Mouse (Mus musculus) CH12.LX (cell line): ENCODE results near the gene Rpgrip1. TPM values are rescaled to one million over a fixed set of nuclear protein-coding genes. Genes with fewer than 3 reads are reported as not detected.
A peak's percentile ranks its signal among the peaks of the same experiment; 100 is the strongest.
"Not testable (repeated sequence)": the region's sequence is repeated elsewhere in the genome, so short reads cannot be mapped to it uniquely, and the experiment has no call there.

Source experiments
- DNase-seq: peaks from one replicate; pipeline ENCODE4 v3.0.0-alpha.2; 2013; ENCODE audit errors: extremely low read depth
- H3K27ac ChIP-seq: 2 replicates; pipeline ENCODE4 v1.5.1; 2012; ENCODE audit warnings: low read depth, mild to moderate bottlenecking, control low read depth, moderate library complexity; ENCODE audit not compliant: insufficient read depth
- H3K27me3 ChIP-seq: replicated peaks from 2 replicates; pipeline ENCODE3; 2012; ENCODE audit warnings: inconsistent platforms
- H3K36me3 ChIP-seq, 2 experiments: replicated peaks in 1 of 2; 2 replicates each; pipeline versions ENCODE3 to v1.6.1; 2012; ENCODE audit warnings: inconsistent platforms in 1 of 2, low read length in 1 of 2, mild to moderate bottlenecking in 1 of 2, mixed read lengths in 1 of 2, moderate library complexity in 1 of 2; ENCODE audit not compliant: control insufficient read depth in 1 of 2, insufficient read depth in 1 of 2
- H3K4me1 ChIP-seq, 2 experiments: 2 replicates each; pipeline ENCODE4 v1.6.1; 2012; ENCODE audit warnings: inconsistent platforms in 1 of 2, moderate library complexity in 1 of 2; ENCODE audit not compliant: insufficient read depth in 2 of 2, control insufficient read depth in 1 of 2
- H3K4me2 ChIP-seq: 2 replicates; pipeline ENCODE4 v1.6.1; 2012; ENCODE audit warnings: low read depth, mild to moderate bottlenecking, control low read depth; ENCODE audit not compliant: poor library complexity, insufficient read depth, severe bottlenecking
- H3K4me3 ChIP-seq, 3 experiments: fragments of 150-350 bp in 1 of 3; sonication (generic) in 1 of 3; replicated peaks in 1 of 3; 2 replicates each; pipeline versions ENCODE3 to v1.5.1; 2011 to 2012; ENCODE audit warnings: low read depth in 2 of 3, low read length in 2 of 3, mild to moderate bottlenecking in 2 of 3, moderate library complexity in 2 of 3, control low read depth in 1 of 3, improper control_type of control experiment in 1 of 3, inconsistent platforms in 1 of 3, mixed read lengths in 1 of 3; ENCODE audit not compliant: poor library complexity in 1 of 3
- H3K79me2 ChIP-seq: replicated peaks from 2 replicates; pipeline ENCODE4 v1.6.1; 2012; ENCODE audit warnings: mild to moderate bottlenecking, moderate library complexity; ENCODE audit not compliant: control insufficient read depth, poor library complexity, insufficient read depth, severe bottlenecking; ENCODE audit errors: extremely low read depth
- H3K9ac ChIP-seq: 2 replicates; pipeline ENCODE4 v1.6.1; 2012; ENCODE audit warnings: low read depth, mild to moderate bottlenecking, control low read depth, moderate library complexity; ENCODE audit not compliant: insufficient read depth
- H3K9me3 ChIP-seq: replicated peaks from 2 replicates; pipeline ENCODE3; 2012; ENCODE audit warnings: low read length, inconsistent platforms, mixed read lengths
- BHLHE40 ChIP-seq: IDR thresholded peaks from 2 replicates; pipeline ENCODE4 v1.6.1; 2011; ENCODE audit warnings: mild to moderate bottlenecking, low read depth, low read length, improper control_type of control experiment
- CHD1 ChIP-seq: IDR thresholded peaks from 2 replicates; pipeline ENCODE4 v1.6.1; 2012; ENCODE audit warnings: low read depth, low read length, improper control_type of control experiment, inconsistent platforms
- E2F4 ChIP-seq: IDR thresholded peaks from 2 replicates; pipeline ENCODE4 v1.6.1; 2011; ENCODE audit warnings: low read depth, low read length, improper control_type of control experiment; ENCODE audit not compliant: insufficient replicate concordance
- EP300 ChIP-seq: IDR thresholded peaks from 2 replicates; pipeline ENCODE4 v1.6.1; 2011; ENCODE audit warnings: low read length, improper control_type of control experiment
- GABPA ChIP-seq: IDR thresholded peaks from 2 replicates; pipeline ENCODE4 v1.6.1; 2012; ENCODE audit warnings: low read depth, low read length, improper control_type of control experiment, inconsistent platforms; ENCODE audit not compliant: insufficient replicate concordance
- JUND ChIP-seq: conservative IDR thresholded peaks from 2 replicates; pipeline ENCODE4 v1.6.1; 2011; ENCODE audit warnings: low read depth, low read length, improper control_type of control experiment
- MAFK ChIP-seq: IDR thresholded peaks from 2 replicates; pipeline ENCODE4 v1.6.1; 2011; ENCODE audit warnings: low read length, improper control_type of control experiment; ENCODE audit not compliant: insufficient replicate concordance
- USF1 ChIP-seq: IDR thresholded peaks from 2 replicates; pipeline ENCODE4 v1.6.1; 2014; ENCODE audit warnings: low read depth, mild to moderate bottlenecking, inconsistent platforms, low read length, improper control_type of control experiment
- ZC3H11A ChIP-seq: IDR thresholded peaks from 2 replicates; pipeline ENCODE4 v1.6.1; 2012; ENCODE audit warnings: low read depth, mild to moderate bottlenecking, inconsistent platforms, low read length, improper control_type of control experiment
- ZMIZ1 ChIP-seq: IDR thresholded peaks from 2 replicates; pipeline ENCODE4 v1.6.1; 2012; ENCODE audit warnings: low read depth, mild to moderate bottlenecking, inconsistent platforms, low read length, improper control_type of control experiment
- dilution Hi-C: fragments of 300-500 bp; cut with MboI; formaldehyde crosslinking; loops from 2 replicates; pipeline ENCODE4 v1.14.3; 2020; ENCODE audit warnings: low sequenced_read_pairs; ENCODE audit not compliant: extremely low pct_unique_long_range_greater_than_20kb, extremely low pct_ligation_motif_present
- in situ Hi-C: fragments of 300-500 bp; cut with MboI; formaldehyde crosslinking; loops from 3 replicates; pipeline ENCODE4 v1.14.3; 2019; ENCODE audit warnings: low sequenced_read_pairs, low pct_ligation_motif_present, low pct_unique_long_range_greater_than_20kb, mixed read lengths
- polyA plus RNA-seq: library from polyadenylated mRNA; unstranded; fragments of >175 nt; gene quantifications from 2 replicates; pipeline ENCODE4 v1.2.1, GENCODE M21; 2012; ENCODE audit warnings: low read depth; ENCODE audit not compliant: insufficient read length
- total RNA-seq, 2 experiments: library from RNA; depleted of rRNA; stranded (reverse); fragments of 300-350 nt in 1 of 2; fragments of >200 nt in 1 of 2; gene quantifications; 2 replicates each; pipeline ENCODE4 v1.2.3; 2012 to 2014

Gene Rpgrip1
- total and polyA plus RNA-seq, 3 experiments, result 7.3 to 41.8 (median 15.0) TPM

DNA sequence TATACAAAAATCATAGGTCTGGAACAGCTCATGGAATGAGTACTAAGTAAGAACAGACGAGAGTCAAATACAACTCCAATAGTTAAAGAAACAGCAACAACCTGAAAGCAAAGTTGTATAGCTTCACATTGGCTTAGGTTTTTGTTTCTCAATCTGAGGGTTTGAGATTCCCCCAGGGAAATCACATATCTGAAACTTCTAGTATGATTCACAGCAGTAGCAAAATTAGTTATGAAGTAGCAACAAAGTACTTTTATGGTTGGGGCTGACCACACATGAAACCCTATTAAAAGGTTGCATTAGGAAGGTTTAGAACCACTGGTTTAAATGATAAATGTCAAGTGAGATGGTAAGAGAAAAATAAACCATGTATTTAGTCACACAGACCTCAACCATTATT, 16.0 kb upstream of the Rpgrip1 start (continued):
- TF ChIP-seq GABPA, result no peak
- TF ChIP-seq E2F4, result no peak
- no peak for TF ChIP-seq USF1
- TF ChIP-seq BHLHE40, result peak; percentile 52; the same call in 1 of the 2 replicates
- TF ChIP-seq ZC3H11A, result no peak
- no peak for TF ChIP-seq ZMIZ1

- dilution Hi-C loops, result not testable (repeated sequence)
Measured at GRCm38 (mm10) chr14:52097191-52097590, 13.3 kb upstream of the Rpgrip1 start.

GRCm38 (mm10) chr14:52098387-52098786, 12.1 kb upstream of the Rpgrip1 start:
- peak; percentile 24; the same call in 1 of the 2 replicates for TF ChIP-seq EP300
- TF ChIP-seq JUND, result peak; percentile 35
- TF ChIP-seq CHD1, result peak; percentile 33; the same call in 1 of the 2 replicates
- H3K27me3 ChIP-seq, dilution Hi-C loops, H3K9me3 ChIP-seq, DNase-seq, in situ Hi-C loops: not testable (repeated sequence)
- peak overlapping the region; percentile 67; the same call in 1 of the 2 replicates for H3K4me2 ChIP-seq
- H3K9ac ChIP-seq, result peak overlapping the region; percentile 63
- H3K4me3 ChIP-seq, result peak overlapping the region in 1 of 3 experiments; percentile 2
- H3K27ac ChIP-seq, result 0 out of 2 replicates have a peak overlapping the region, but pooled peaks have one; percentile 31
- peaks cover 17 to 50% of the 10 kb centered on the region in 2 experiments for H3K36me3 ChIP-seq
- peaks cover 0 to 53% of the 10 kb centered on the region in 2 experiments; a peak in 3 of 4 replicates for H3K4me1 ChIP-seq
- H3K79me2 ChIP-seq, result peaks cover 83% of the 10 kb centered on the region

More at GRCm38 (mm10) chr14:52097191-52097590, 13.3 kb upstream of the Rpgrip1 start:
- Histone ChIP-seq H3K36me3 (peaks cover 21 to 59% of the 10 kb centered on the region in 2 experiments), H3K4me1 (peaks cover 0 to 58% of the 10 kb centered on the region in 2 experiments; a peak in 3 of 4 replicates), H3K79me2 (peaks cover 83% of the 10 kb centered on the region), H3K4me2 (peak overlapping the region; percentile 57; the same call in 1 of the 2 replicates)
- H3K27ac ChIP-seq, H3K9me3 ChIP-seq, H3K27me3 ChIP-seq, H3K9ac ChIP-seq, in situ Hi-C loops, H3K4me3 ChIP-seq, DNase-seq: not testable (repeated sequence)

GRCm38 (mm10) chr14:52099563-52099962, 10.9 kb upstream of the Rpgrip1 start:
- in situ Hi-C loops, result no loop called here
- H3K4me1 ChIP-seq, result peaks cover 0 to 46% of the 10 kb centered on the region in 2 experiments; a peak in 3 of 4 replicates
- peaks cover 15 to 41% of the 10 kb centered on the region in 2 experiments for H3K36me3 ChIP-seq

More at GRCm38 (mm10) chr14:52099563-52099962, 10.9 kb upstream of the Rpgrip1 start:
- Histone ChIP-seq H3K79me2 (peaks cover 78% of the 10 kb centered on the region), H3K4me2 (peak overlapping the region; percentile 94), H3K9ac (peak overlapping the region; percentile 26; the same call in 1 of the 2 replicates), H3K4me3 (peak overlapping the region; percentile 20 to 31 (median 30)), H3K27me3 (no peaks in the 10 kb centered on the region), H3K27ac (peak overlapping the region; percentile 36), H3K9me3 (no peaks in the 10 kb centered on the region)
- dilution Hi-C loops, result no loop called here
- no peak for DNase-seq
- TF ChIP-seq USF1 (no peak), MAFK (no peak), ZC3H11A (no peak), EP300 (no peak), CHD1 (peak; percentile 59; the same call in 1 of the 2 replicates)
